Mouse (Mus musculus) limb, embryonic 14.5 days (tissue): ENCODE results near the gene Nfe2l2. TPM values are rescaled to one million over a fixed set of nuclear protein-coding genes. Genes with fewer than 3 reads are reported as not detected.

Experiments
- ATAC-seq: fragments of 200-750 bp; cut with Nextera tagmentation; 2 replicates; pipeline ENCODE4 v1.8.0; 2017; ENCODE audit warnings: low read depth, moderate number of reproducible peaks, moderate TSS enrichment; ENCODE audit not compliant: low FRiP score
- DNase-seq: peaks from one replicate; pipeline ENCODE4 v3.0.0-alpha.2; 2015; ENCODE audit warnings: low spot score
- H3K27ac ChIP-seq: fragments of 300-500 bp; sonication (generic); replicated peaks from 2 replicates; pipeline ENCODE4 v1.5.1; 2014; ENCODE audit warnings: low read depth, mild to moderate bottlenecking, low read length, moderate library complexity, mixed read lengths
- H3K27me3 ChIP-seq: fragments of 300-500 bp; sonication (generic); 2 replicates; pipeline ENCODE4 v1.6.1; 2014; ENCODE audit warnings: low read length, mixed read lengths; ENCODE audit not compliant: control insufficient read depth, insufficient read depth
- H3K36me3 ChIP-seq: fragments of 300-500 bp; sonication (generic); 2 replicates; pipeline ENCODE4 v1.6.1; 2014; ENCODE audit warnings: mild to moderate bottlenecking, low read length, moderate library complexity, mixed read lengths; ENCODE audit not compliant: control insufficient read depth, insufficient read depth
- H3K4me1 ChIP-seq: fragments of 300-500 bp; sonication (generic); 2 replicates; pipeline ENCODE4 v1.6.1; 2014; ENCODE audit warnings: antibody characterized with exemption, low read length, mixed read lengths; ENCODE audit not compliant: control insufficient read depth, insufficient read depth
- H3K4me2 ChIP-seq: fragments of 300-500 bp; sonication (generic); replicated peaks from 2 replicates; pipeline ENCODE4 v1.6.1; 2014; ENCODE audit warnings: low read depth, mild to moderate bottlenecking, low read length, moderate library complexity; ENCODE audit not compliant: severe bottlenecking
- H3K4me3 ChIP-seq: fragments of 300-500 bp; sonication (generic); replicated peaks from 2 replicates; pipeline ENCODE4 v1.5.1; 2014; ENCODE audit warnings: low read length
- H3K9ac ChIP-seq: fragments of 300-500 bp; sonication (generic); 2 replicates; pipeline ENCODE4 v1.6.1; 2014; ENCODE audit warnings: mild to moderate bottlenecking, low read depth, low read length, moderate library complexity; ENCODE audit not compliant: severe bottlenecking
- H3K9me3 ChIP-seq: fragments of 300-500 bp; sonication (generic); 2 replicates; pipeline ENCODE4 v1.6.1; 2016; ENCODE audit warnings: low read length; ENCODE audit not compliant: control insufficient read depth
- POLR2A ChIP-seq: fragments of 200-500 bp; IDR thresholded peaks from 2 replicates; pipeline ENCODE4 v1.8.0; 2012; ENCODE audit warnings: inconsistent platforms, mild to moderate bottlenecking, moderate library complexity, borderline replicate concordance; ENCODE audit not compliant: insufficient read depth, insufficient read length; ENCODE audit errors: extremely low read depth
- WGBS: fragments of 180-500 bp; shearing (Covaris S2); extraction: QIAGEN DNeasy Blood & Tissue Kit; methylation state at CpG from one replicate; pipeline ENCODE4 v1.1.7; 2014; 5-methylcytosine and 5-hydroxymethylcytosine counted together
- polyA plus RNA-seq, 2 experiments: library from polyadenylated mRNA; depleted of rRNA in 1 of 2; stranded (reverse) in 1 of 2; unstranded in 1 of 2; fragments of >200 nt; fragmentation: Nextera tagmentation in 1 of 2; extraction: Ambion mirVana in 1 of 2; gene quantifications; 2 replicates each; pipeline versions ENCODE4 v1.2.1 to v1.2.3; 2012 to 2014

Gene Nfe2l2
- polyA plus RNA-seq, 2 experiments, result 32.5 to 37.6 TPM

DNA sequence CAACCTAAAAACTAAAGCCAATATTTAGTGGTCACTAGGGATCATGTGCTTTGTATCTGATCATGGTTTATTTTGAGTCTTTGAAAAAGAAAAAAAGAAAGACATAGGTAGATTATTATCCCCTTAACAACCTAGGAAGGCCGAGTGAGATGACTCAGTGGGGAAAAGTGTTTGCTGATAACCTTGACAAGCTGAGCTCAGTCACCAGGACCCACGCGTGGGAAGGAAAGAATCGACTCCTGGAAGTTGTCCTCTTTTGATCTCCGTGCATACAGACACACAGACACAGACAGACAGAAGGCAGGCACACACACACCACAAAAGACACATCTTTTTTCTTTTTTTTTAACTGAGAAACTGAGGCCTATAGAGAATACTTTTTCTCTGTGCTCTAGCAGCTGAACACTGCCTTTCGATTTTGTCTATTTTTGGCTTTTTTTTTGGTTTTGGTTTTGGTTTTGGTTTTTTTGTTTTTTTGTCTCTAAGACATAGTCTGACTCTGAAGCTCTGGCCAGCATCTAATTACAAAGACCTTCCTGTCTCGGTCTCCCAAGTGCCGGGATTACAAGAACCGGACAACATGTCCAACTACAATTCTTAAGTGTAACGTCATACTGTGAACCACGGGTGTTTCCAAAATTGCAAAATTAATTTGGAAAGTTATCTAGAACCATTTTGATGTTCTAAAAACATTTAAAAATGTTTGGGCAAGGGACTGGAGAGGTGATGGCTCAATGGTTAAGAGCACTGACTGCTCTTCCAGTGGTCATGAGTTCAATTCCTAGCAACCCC, 16.0 kb upstream of the Nfe2l2 start:
- Histone ChIP-seq H3K9ac (no peak overlapping the region), H3K4me1 (0 out of 2 replicates have a peak, but pooled peaks cover 4% of the 10 kb centered on the region), H3K27me3 (no peaks in the 10 kb centered on the region), H3K4me3 (no peak overlapping the region), H3K9me3 (no peaks in the 10 kb centered on the region), H3K27ac (no peak overlapping the region), H3K36me3 (no peaks in the 10 kb centered on the region), H3K4me2 (no peak overlapping the region)
- ATAC-seq, result no peak
- WGBS, result 74% methylated on average over 11 of the region's 11 CpGs
- no peak for DNase-seq
- no peak for TF ChIP-seq POLR2A

DNA sequence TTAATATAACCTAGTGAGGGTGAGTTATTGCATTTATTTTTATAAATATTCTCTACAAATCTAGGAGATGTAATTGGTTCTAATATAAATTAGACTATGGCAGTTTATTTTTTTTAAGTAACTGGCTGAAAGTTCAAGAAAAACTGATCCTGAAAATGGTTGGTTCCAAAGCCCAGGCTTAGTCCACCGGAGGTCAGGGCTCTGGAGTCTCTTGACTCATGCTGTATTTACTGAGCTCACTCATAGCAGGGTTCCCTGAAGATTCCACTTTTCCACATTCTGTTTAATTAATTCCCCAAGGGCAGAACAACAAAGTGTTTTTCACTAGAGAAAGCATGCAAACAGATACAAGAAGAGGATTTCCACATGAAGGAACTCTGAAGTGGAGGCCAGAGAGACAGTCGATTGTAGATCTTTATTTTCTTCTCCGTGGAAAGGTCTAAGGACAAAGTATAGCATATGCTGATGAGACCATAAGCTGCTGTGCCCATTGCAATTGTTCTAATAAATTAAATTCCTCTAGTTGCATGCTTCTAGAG, 15.0 kb upstream of the Nfe2l2 start:
- H3K27me3 ChIP-seq, result no peaks in the 10 kb centered on the region
- no peak overlapping the region for H3K9ac ChIP-seq
- H3K27ac ChIP-seq, result no peak overlapping the region
- WGBS, result 83% methylated on average over 3 of the region's 3 CpGs
- no peaks in the 10 kb centered on the region for H3K36me3 ChIP-seq
- no peak for TF ChIP-seq POLR2A
- no peak overlapping the region for H3K4me3 ChIP-seq
- 0 out of 2 replicates have a peak, but pooled peaks cover 4% of the 10 kb centered on the region for H3K4me1 ChIP-seq
- no peak overlapping the region for H3K4me2 ChIP-seq
- no peak for DNase-seq
- H3K9me3 ChIP-seq, result no peaks in the 10 kb centered on the region
- no peak for ATAC-seq

DNA sequence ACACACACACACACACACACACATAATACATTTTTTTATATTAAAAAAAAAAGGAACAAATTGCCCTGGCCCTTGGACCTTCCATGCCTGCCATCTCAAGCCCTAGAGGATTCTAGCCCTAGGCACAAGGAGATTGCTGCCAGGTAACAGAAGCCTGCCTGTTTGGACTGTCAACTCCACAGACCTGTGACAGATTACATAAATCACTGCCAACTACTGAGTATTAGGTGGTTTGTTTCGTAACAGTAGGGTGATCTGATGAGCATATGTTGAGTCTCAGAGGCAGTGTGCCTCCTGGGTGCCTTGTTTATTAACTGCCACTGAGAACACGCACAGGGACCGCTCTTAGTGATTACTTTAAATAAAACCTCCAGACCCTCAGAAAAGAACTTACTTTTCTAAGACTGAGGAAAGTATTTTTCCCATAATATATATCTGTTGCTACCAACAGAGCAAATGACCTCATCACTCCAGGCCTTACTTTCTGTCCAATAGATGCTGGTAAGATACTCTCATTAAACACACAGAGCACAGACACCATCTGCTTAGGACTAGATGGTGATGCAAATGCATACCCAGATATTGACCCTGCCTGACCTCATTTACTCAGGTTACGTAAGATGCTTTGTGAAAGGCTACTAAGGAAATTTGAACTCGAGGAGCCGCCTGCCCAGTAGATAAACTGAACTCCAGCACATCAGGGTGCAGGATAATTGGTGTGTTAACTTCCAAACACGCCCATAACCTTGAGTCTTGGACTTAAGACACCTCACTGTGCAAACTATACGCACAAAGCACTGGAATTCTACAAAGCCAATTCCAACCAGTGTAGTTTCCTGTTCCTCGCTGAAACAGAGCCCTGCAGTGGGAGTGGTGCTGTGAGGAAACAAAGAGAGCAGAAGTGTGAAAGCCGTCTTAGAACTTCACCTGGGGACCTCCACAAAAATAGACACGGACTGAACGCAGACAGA, 11.9 kb upstream of the Nfe2l2 start:
- WGBS, result 43% methylated on average over 12 of the region's 12 CpGs
- no peak for TF ChIP-seq POLR2A

DNA sequence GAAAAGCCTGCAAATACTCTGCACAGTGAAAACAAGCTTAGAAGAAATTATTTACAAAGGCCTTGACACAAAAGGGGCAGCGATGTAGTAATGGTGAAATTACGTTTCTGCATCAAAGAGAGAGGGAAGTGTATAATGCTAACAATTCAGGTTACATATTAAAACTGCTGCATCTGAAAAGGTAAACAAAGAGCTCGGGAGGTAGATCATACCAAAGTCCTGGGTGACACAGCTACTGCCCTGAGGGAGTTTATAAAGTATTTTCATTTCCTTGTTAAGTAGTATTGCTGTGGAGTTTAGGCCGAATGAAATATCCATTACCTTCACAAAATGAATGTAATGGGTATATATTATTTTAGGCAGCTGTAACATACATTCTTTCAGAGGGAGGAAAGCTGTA, 10.3 kb upstream of the Nfe2l2 start:
- H3K4me1 ChIP-seq, result 0 out of 2 replicates have a peak, but pooled peaks cover 4% of the 10 kb centered on the region
- TF ChIP-seq POLR2A, result no peak
- H3K9ac ChIP-seq, result no peak overlapping the region
- H3K4me3 ChIP-seq, result no peak overlapping the region
- WGBS, result 60% methylated on average over 4 of the region's 4 CpGs
- no peaks in the 10 kb centered on the region for H3K9me3 ChIP-seq
- H3K27ac ChIP-seq, result no peak overlapping the region
- no peak for ATAC-seq
- no peaks in the 10 kb centered on the region for H3K27me3 ChIP-seq
- no peak for DNase-seq
- no peaks in the 10 kb centered on the region for H3K36me3 ChIP-seq
- no peak overlapping the region for H3K4me2 ChIP-seq

More for the DNA sequence above, 11.9 kb upstream of the Nfe2l2 start:
- H3K36me3 ChIP-seq, result no peaks in the 10 kb centered on the region
- DNase-seq (no peak), ATAC-seq (no peak; the same call in 1 of the 2 replicates)
- no peak overlapping the region for H3K9ac ChIP-seq
- no peak overlapping the region for H3K4me3 ChIP-seq
- H3K4me2 ChIP-seq, result no peak overlapping the region
- H3K27ac ChIP-seq, result no peak overlapping the region
- 0 out of 2 replicates have a peak, but pooled peaks cover 4% of the 10 kb centered on the region for H3K4me1 ChIP-seq
- no peaks in the 10 kb centered on the region for H3K9me3 ChIP-seq
- H3K27me3 ChIP-seq, result no peaks in the 10 kb centered on the region

DNA sequence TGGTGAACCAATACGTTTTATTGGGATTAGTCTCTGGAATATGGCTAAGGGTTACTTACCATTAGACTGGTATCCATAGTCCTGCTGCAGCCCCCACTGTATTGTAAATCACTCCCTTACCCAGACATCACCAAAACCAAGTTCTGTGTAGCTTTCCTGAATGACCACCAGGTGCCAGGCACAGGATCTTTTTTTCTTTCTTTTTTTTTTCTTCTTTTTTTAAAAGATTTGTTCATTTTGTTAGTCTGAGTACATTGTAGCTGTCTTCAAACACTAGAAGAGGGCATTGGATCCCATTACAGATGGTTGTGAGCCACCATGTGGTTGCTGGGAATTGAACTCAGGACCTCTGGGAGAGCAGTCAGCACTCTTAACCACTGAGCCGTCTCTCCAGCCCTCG, 8.6 kb upstream of the Nfe2l2 start:
- Histone ChIP-seq H3K9me3 (0 out of 2 replicates have a peak, but pooled peaks cover 3% of the 10 kb centered on the region), H3K27me3 (no peaks in the 10 kb centered on the region), H3K9ac (no peak overlapping the region), H3K4me1 (0 out of 2 replicates have a peak, but pooled peaks cover 4% of the 10 kb centered on the region), H3K4me2 (no peak overlapping the region), H3K36me3 (no peaks in the 10 kb centered on the region), H3K4me3 (no peak overlapping the region), H3K27ac (no peak overlapping the region)
- no peak for ATAC-seq
- 93% methylated on average over 3 of the region's 3 CpGs for WGBS
- DNase-seq, result no peak
- no peak for TF ChIP-seq POLR2A
